Mouse (Mus musculus): ENCODE measurements around the gene Dctn1. TPM values are rescaled to one million over a fixed set of nuclear protein-coding genes. Genes with fewer than 3 reads are reported as not detected.

The Dctn1 gene
- polyA plus RNA-seq, 1 experiment from 2014 or later: 28.0 TPM

GRCm38 (mm10) chr6:83136881-83137575 is 28.7 kb upstream of the Dctn1 start:
- Histone ChIP-seq H3K36me3 (no peaks in the 10 kb centered on the region), H3K9me3 (replicated peaks) (no peaks in the 10 kb centered on the region), H3K4me1 (replicated peaks) (peaks cover 52% of the 10 kb centered on the region), H3K4me2 (peak overlapping the region; percentile 69), H3K9ac (peak overlapping the region; percentile 73), H3K4me3 (replicated peaks) (peak overlapping the region; percentile 59), H3K27me3 (peaks cover 65% of the 10 kb centered on the region), H3K27ac (peak overlapping the region; percentile 88)
- ATAC-seq (ENCODE audit: low read depth): peak; percentile 33
- 3% methylated on average over 26 of the region's 26 CpGs for WGBS (ENCODE audit: insufficient replicate concordance)
- DNase-seq: no peak

GRCm38 (mm10) chr6:83137576-83137950 is 28.2 kb upstream of the Dctn1 start:
- peak; percentile 66 for ATAC-seq (ENCODE audit: low read depth)
- 0% methylated on average over 12 of the region's 12 CpGs for WGBS (ENCODE audit: insufficient replicate concordance)
- peak; percentile 50 for DNase-seq
- Histone ChIP-seq H3K9ac (peak overlapping the region; percentile 73), H3K9me3 (replicated peaks) (no peaks in the 10 kb centered on the region), H3K4me1 (replicated peaks) (peaks cover 54% of the 10 kb centered on the region), H3K36me3 (no peaks in the 10 kb centered on the region), H3K4me2 (peak overlapping the region; percentile 69), H3K27me3 (peaks cover 70% of the 10 kb centered on the region), H3K27ac (peak overlapping the region; percentile 88), H3K4me3 (replicated peaks) (peak overlapping the region; percentile 59)

GRCm38 (mm10) chr6:83138056-83138455 is 27.7 kb upstream of the Dctn1 start:
- H3K36me3 ChIP-seq: no peaks in the 10 kb centered on the region
- peaks cover 74% of the 10 kb centered on the region for H3K27me3 ChIP-seq
- WGBS (ENCODE audit: insufficient replicate concordance): 2% methylated on average over 11 of the region's 11 CpGs
- DNase-seq (no peak), ATAC-seq (ENCODE audit: low read depth) (peak; percentile 32)
- peak overlapping the region; percentile 69 for H3K4me2 ChIP-seq
- H3K27ac ChIP-seq: peak overlapping the region; percentile 88
- no peaks in the 10 kb centered on the region for H3K9me3 ChIP-seq (replicated peaks)
- H3K4me1 ChIP-seq (replicated peaks): peaks cover 52% of the 10 kb centered on the region
- peak overlapping the region; percentile 59 for H3K4me3 ChIP-seq (replicated peaks)
- peak overlapping the region; percentile 73; the same call in 1 of the 2 replicates for H3K9ac ChIP-seq

GRCm38 (mm10) chr6:83140044-83140443 is 25.7 kb upstream of the Dctn1 start:
- Histone ChIP-seq H3K4me1 (replicated peaks) (peaks cover 46% of the 10 kb centered on the region), H3K27ac (no peak overlapping the region), H3K9ac (no peak overlapping the region), H3K36me3 (no peaks in the 10 kb centered on the region), H3K27me3 (peaks cover 68% of the 10 kb centered on the region), H3K4me3 (replicated peaks) (no peak overlapping the region), H3K4me2 (no peak overlapping the region), H3K9me3 (replicated peaks) (no peaks in the 10 kb centered on the region)
- DNase-seq: no peak
- ATAC-seq (ENCODE audit: low read depth): no peak
- 85% methylated on average over 8 of the region's 8 CpGs for WGBS (ENCODE audit: insufficient replicate concordance)

- no peak overlapping the region for H3K4me3 ChIP-seq (replicated peaks)
- no peak overlapping the region for H3K9ac ChIP-seq
- no peaks in the 10 kb centered on the region for H3K9me3 ChIP-seq (replicated peaks)
- WGBS (ENCODE audit: insufficient replicate concordance): 43% methylated on average over 4 of the region's 4 CpGs
- DNase-seq: no peak
- ATAC-seq (ENCODE audit: low read depth): no peak
- no peaks in the 10 kb centered on the region for H3K36me3 ChIP-seq
- no peak overlapping the region for H3K27ac ChIP-seq
- H3K4me2 ChIP-seq: peak overlapping the region; percentile 51; the same call in 1 of the 2 replicates
- H3K27me3 ChIP-seq: peaks cover 53% of the 10 kb centered on the region
- H3K4me1 ChIP-seq (replicated peaks): peaks cover 33% of the 10 kb centered on the region
These were observed 24.1 kb upstream of the Dctn1 start for GRCm38 (mm10) chr6:83141636-83142035.

GRCm38 (mm10) chr6:83142211-83142731 is 23.4 kb upstream of the Dctn1 start:
- Histone ChIP-seq H3K9me3 (replicated peaks) (no peaks in the 10 kb centered on the region), H3K36me3 (no peaks in the 10 kb centered on the region), H3K27me3 (peaks cover 46% of the 10 kb centered on the region), H3K4me3 (replicated peaks) (peak overlapping the region; percentile 24; the same call in 1 of the 2 replicates), H3K27ac (no peak overlapping the region), H3K4me1 (replicated peaks) (peaks cover 26% of the 10 kb centered on the region), H3K4me2 (peak overlapping the region; percentile 51), H3K9ac (peak overlapping the region; percentile 5; the same call in 1 of the 2 replicates)
- DNase-seq (no peak), ATAC-seq (ENCODE audit: low read depth) (no peak)
- WGBS (ENCODE audit: insufficient replicate concordance): 7% methylated on average over 41 of the region's 41 CpGs

- no peak for DNase-seq
- H3K36me3 ChIP-seq: 0 out of 2 replicates have a peak, but pooled peaks cover under 1% of the 10 kb centered on the region
- peaks cover 40% of the 10 kb centered on the region for H3K27me3 ChIP-seq
- no peaks in the 10 kb centered on the region for H3K9me3 ChIP-seq (replicated peaks)
- ATAC-seq (ENCODE audit: low read depth): no peak
- 60% methylated on average over 11 of the region's 11 CpGs for WGBS (ENCODE audit: insufficient replicate concordance)
- H3K27ac ChIP-seq: no peak overlapping the region
- no peak overlapping the region for H3K9ac ChIP-seq
- H3K4me2 ChIP-seq: no peak overlapping the region
- H3K4me3 ChIP-seq (replicated peaks): no peak overlapping the region
- H3K4me1 ChIP-seq (replicated peaks): peaks cover 20% of the 10 kb centered on the region
These were observed 22.8 kb upstream of the Dctn1 start for GRCm38 (mm10) chr6:83142886-83143285.

GRCm38 (mm10) chr6:83145209-83145608 is 20.5 kb upstream of the Dctn1 start:
- no peak overlapping the region for H3K27ac ChIP-seq
- 44% methylated on average over 2 of the region's 2 CpGs for WGBS (ENCODE audit: insufficient replicate concordance)
- no peak overlapping the region for H3K9ac ChIP-seq
- DNase-seq: no peak
- peaks cover 15% of the 10 kb centered on the region for H3K36me3 ChIP-seq
- peaks cover 8% of the 10 kb centered on the region for H3K4me1 ChIP-seq (replicated peaks)
- H3K4me2 ChIP-seq: no peak overlapping the region
- peaks cover 21% of the 10 kb centered on the region for H3K27me3 ChIP-seq
- no peaks in the 10 kb centered on the region for H3K9me3 ChIP-seq (replicated peaks)
- ATAC-seq (ENCODE audit: low read depth): no peak
- no peak overlapping the region for H3K4me3 ChIP-seq (replicated peaks)

- ATAC-seq (ENCODE audit: low read depth) (no peak), DNase-seq (no peak)
- Histone ChIP-seq H3K9me3 (replicated peaks) (no peaks in the 10 kb centered on the region), H3K4me2 (no peak overlapping the region), H3K27ac (no peak overlapping the region; the same call in 1 of the 2 replicates), H3K36me3 (peaks cover 15% of the 10 kb centered on the region), H3K27me3 (peaks cover 21% of the 10 kb centered on the region), H3K4me1 (replicated peaks) (peaks cover 8% of the 10 kb centered on the region), H3K9ac (no peak overlapping the region; the same call in 1 of the 2 replicates), H3K4me3 (replicated peaks) (no peak overlapping the region)
- 52% methylated on average over 9 of the region's 9 CpGs for WGBS (ENCODE audit: insufficient replicate concordance)
These were observed 19.9 kb upstream of the Dctn1 start for GRCm38 (mm10) chr6:83145805-83146204.

- H3K27me3 ChIP-seq: peaks cover 12% of the 10 kb centered on the region
- DNase-seq: no peak
These were observed 18.4 kb upstream of the Dctn1 start for GRCm38 (mm10) chr6:83147280-83147679.

GRCm38 (mm10) chr6:83151721-83152120 is 14.0 kb upstream of the Dctn1 start:
- Histone ChIP-seq H3K27me3 (peaks cover 47% of the 10 kb centered on the region), H3K4me3 (replicated peaks) (no peak overlapping the region), H3K4me1 (replicated peaks) (peaks cover 28% of the 10 kb centered on the region), H3K27ac (no peak overlapping the region), H3K4me2 (no peak overlapping the region), H3K9ac (no peak overlapping the region), H3K9me3 (replicated peaks) (no peaks in the 10 kb centered on the region), H3K36me3 (peaks cover 15% of the 10 kb centered on the region)
- 38% methylated on average over 8 of the region's 8 CpGs for WGBS (ENCODE audit: insufficient replicate concordance)
- DNase-seq (no peak), ATAC-seq (ENCODE audit: low read depth) (no peak)

More at GRCm38 (mm10) chr6:83147280-83147679, 18.4 kb upstream of the Dctn1 start:
- H3K4me1 ChIP-seq (replicated peaks): peaks cover 12% of the 10 kb centered on the region
- no peaks in the 10 kb centered on the region for H3K9me3 ChIP-seq (replicated peaks)
- ATAC-seq (ENCODE audit: low read depth): no peak
- WGBS (ENCODE audit: insufficient replicate concordance): 58% methylated on average over 7 of the region's 7 CpGs
- H3K27ac ChIP-seq: no peak overlapping the region
- H3K4me2 ChIP-seq: no peak overlapping the region
- H3K36me3 ChIP-seq: peaks cover 15% of the 10 kb centered on the region
- no peak overlapping the region for H3K4me3 ChIP-seq (replicated peaks)
- no peak overlapping the region for H3K9ac ChIP-seq

All from liver, embryonic 13.5 days (tissue).